Mouse (Mus musculus) neural tube, embryonic 12.5 days (tissue): ENCODE results near the gene Tspan9. TPM values are rescaled to one million over a fixed set of nuclear protein-coding genes. Genes with fewer than 3 reads are reported as not detected.

Experiments used
- ATAC-seq: fragments of 200-750 bp; cut with Nextera tagmentation; 2 replicates; pipeline ENCODE4 v1.8.0; 2017; ENCODE audit warnings: low read depth, mild to moderate bottlenecking, moderate TSS enrichment, moderate library complexity; ENCODE audit not compliant: low FRiP score
- H3K27ac ChIP-seq: fragments of 300-500 bp; sonication (generic); 2 replicates; pipeline ENCODE4 v1.5.1; 2016
- H3K27me3 ChIP-seq: fragments of 300-500 bp; sonication (generic); replicated peaks from 2 replicates; pipeline ENCODE4 v1.6.1; 2016; ENCODE audit warnings: mild to moderate bottlenecking
- H3K36me3 ChIP-seq: fragments of 300-500 bp; sonication (generic); 2 replicates; pipeline ENCODE4 v1.6.1; 2016; ENCODE audit warnings: mild to moderate bottlenecking
- H3K4me1 ChIP-seq: fragments of 300-500 bp; sonication (generic); 2 replicates; pipeline ENCODE4 v1.6.1; 2016
- H3K4me2 ChIP-seq: fragments of 300-500 bp; sonication (generic); replicated peaks from 2 replicates; pipeline ENCODE4 v1.6.1; 2016; ENCODE audit warnings: mild to moderate bottlenecking
- H3K4me3 ChIP-seq: fragments of 300-500 bp; sonication (generic); 2 replicates; pipeline ENCODE4 v1.5.1; 2016
- H3K9ac ChIP-seq: fragments of 300-500 bp; sonication (generic); 2 replicates; pipeline ENCODE4 v1.6.1; 2016; ENCODE audit warnings: mild to moderate bottlenecking
- H3K9me3 ChIP-seq: fragments of 300-500 bp; sonication (generic); 2 replicates; pipeline ENCODE4 v1.6.1; 2016; ENCODE audit warnings: mild to moderate bottlenecking
- WGBS: fragments of 180-500 bp; shearing (Covaris S2); methylation state at CpG from one replicate; pipeline ENCODE4 v1.1.7; 2016; 5-methylcytosine and 5-hydroxymethylcytosine counted together
- polyA plus RNA-seq: library from polyadenylated mRNA; unstranded; fragments of >200 nt; fragmentation: Nextera tagmentation; extraction: Ambion mirVana; gene quantifications from 2 replicates; pipeline ENCODE4 v1.2.1, GENCODE M21; 2016

Tspan9 gene
- polyA plus RNA-seq, 1 experiment from 2014 or later, result 58.4 TPM

GRCm38 (mm10) chr6:127976695-127977094 lies 166.7 kb downstream of the Tspan9 start:
- no peak for ATAC-seq
- H3K4me1 ChIP-seq, result peaks cover 53% of the 10 kb centered on the region

GRCm38 (mm10) chr6:127974000-127974399 lies 169.4 kb downstream of the Tspan9 start:
- no peaks in the 10 kb centered on the region for H3K36me3 ChIP-seq
- no peaks in the 10 kb centered on the region for H3K27me3 ChIP-seq
- no peak overlapping the region for H3K4me3 ChIP-seq
- H3K27ac ChIP-seq, result no peak overlapping the region
- 13% methylated on average over 9 of the region's 9 CpGs for WGBS
- peak overlapping the region; percentile 20; the same call in 1 of the 2 replicates for H3K4me2 ChIP-seq
- peaks cover 31% of the 10 kb centered on the region for H3K4me1 ChIP-seq
- peak; percentile 49 for ATAC-seq
- no peaks in the 10 kb centered on the region for H3K9me3 ChIP-seq
- no peak overlapping the region for H3K9ac ChIP-seq

More at GRCm38 (mm10) chr6:127976695-127977094, 166.7 kb downstream of the Tspan9 start:
- H3K4me2 ChIP-seq, result no peak overlapping the region
- no peaks in the 10 kb centered on the region for H3K27me3 ChIP-seq
- no peak overlapping the region for H3K4me3 ChIP-seq
- no peak overlapping the region for H3K27ac ChIP-seq
- H3K9ac ChIP-seq, result no peak overlapping the region
- H3K36me3 ChIP-seq, result no peaks in the 10 kb centered on the region
- no peaks in the 10 kb centered on the region for H3K9me3 ChIP-seq
- 88% methylated on average over 6 of the region's 6 CpGs for WGBS

DNA sequence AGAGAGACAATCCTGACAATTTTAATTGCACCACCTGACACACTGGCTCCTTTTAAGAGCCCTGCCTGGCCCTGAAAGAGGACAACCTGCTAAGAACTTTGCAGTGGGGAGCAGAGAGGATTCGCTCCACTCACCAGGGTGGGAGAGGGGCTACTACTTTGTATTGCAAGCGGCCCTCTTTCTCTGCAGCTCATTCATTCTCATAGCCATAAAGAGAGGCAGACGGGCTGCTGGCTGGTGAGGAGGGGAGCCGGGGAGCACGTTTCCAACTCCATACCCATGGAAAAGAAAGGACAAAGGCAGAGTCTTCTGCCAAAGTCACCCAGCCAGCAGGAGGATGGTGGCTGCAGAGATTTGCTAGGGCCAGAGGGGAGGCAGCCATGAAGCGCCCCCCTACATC lies 169.8 kb downstream of the Tspan9 start:
- peak; percentile 49 for ATAC-seq
- H3K27ac ChIP-seq, result no peak overlapping the region
- no peaks in the 10 kb centered on the region for H3K9me3 ChIP-seq
- no peaks in the 10 kb centered on the region for H3K36me3 ChIP-seq
- no peak overlapping the region for H3K4me3 ChIP-seq
- H3K4me2 ChIP-seq, result 0 out of 2 replicates have a peak overlapping the region, but pooled peaks have one; percentile 20
- 12% methylated on average over 6 of the region's 6 CpGs for WGBS
- H3K4me1 ChIP-seq, result peaks cover 27% of the 10 kb centered on the region
- H3K9ac ChIP-seq, result no peak overlapping the region
- H3K27me3 ChIP-seq, result no peaks in the 10 kb centered on the region

DNA sequence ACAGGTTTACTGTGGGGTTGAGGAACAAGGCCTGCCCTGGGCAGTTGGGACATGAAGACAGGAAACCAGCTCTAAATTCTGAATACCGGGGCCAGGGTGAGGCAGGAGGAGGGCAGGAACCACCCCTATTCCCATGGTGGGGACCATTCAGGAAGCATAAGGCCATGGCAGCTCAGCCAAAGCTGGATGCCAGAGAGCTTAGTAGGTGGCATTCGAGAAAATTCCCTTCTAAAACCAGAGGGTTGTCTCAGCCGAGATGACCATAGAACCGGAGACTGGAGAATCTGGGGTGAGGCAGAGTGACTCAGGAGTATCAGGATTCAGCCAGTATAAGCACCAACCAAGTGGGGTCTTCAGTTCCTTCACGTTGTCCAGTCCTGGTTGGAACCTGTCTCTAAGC lies 171.5 kb downstream of the Tspan9 start:
- no peak for ATAC-seq
- Histone ChIP-seq H3K9me3 (no peaks in the 10 kb centered on the region), H3K4me2 (no peak overlapping the region), H3K4me1 (peaks cover 27% of the 10 kb centered on the region), H3K36me3 (no peaks in the 10 kb centered on the region), H3K27me3 (no peaks in the 10 kb centered on the region), H3K27ac (no peak overlapping the region), H3K9ac (no peak overlapping the region), H3K4me3 (no peak overlapping the region)
- WGBS, result 93% methylated on average over 5 of the region's 5 CpGs

- 54% methylated on average over 5 of the region's 5 CpGs for WGBS
- no peak for ATAC-seq
- Histone ChIP-seq H3K36me3 (no peaks in the 10 kb centered on the region), H3K4me3 (no peak overlapping the region), H3K4me2 (no peak overlapping the region), H3K27me3 (no peaks in the 10 kb centered on the region), H3K27ac (no peak overlapping the region), H3K9me3 (no peaks in the 10 kb centered on the region), H3K4me1 (peaks cover 32% of the 10 kb centered on the region), H3K9ac (no peak overlapping the region)
Observed at GRCm38 (mm10) chr6:127970848-127971247, 172.5 kb downstream of the Tspan9 start.

- Histone ChIP-seq H3K27me3 (no peaks in the 10 kb centered on the region), H3K4me2 (no peak overlapping the region), H3K9me3 (no peaks in the 10 kb centered on the region), H3K4me1 (peaks cover 32% of the 10 kb centered on the region), H3K36me3 (no peaks in the 10 kb centered on the region), H3K27ac (no peak overlapping the region), H3K9ac (no peak overlapping the region), H3K4me3 (no peak overlapping the region)
- 0 out of 2 replicates have a peak, but pooled peaks have one; percentile 22 for ATAC-seq
- 9% methylated on average over 7 of the region's 7 CpGs for WGBS
Observed at GRCm38 (mm10) chr6:127970120-127970519, 173.3 kb downstream of the Tspan9 start.

GRCm38 (mm10) chr6:127969709-127970108 lies 173.7 kb downstream of the Tspan9 start:
- no peak overlapping the region for H3K27ac ChIP-seq
- peaks cover 28% of the 10 kb centered on the region for H3K4me1 ChIP-seq
- H3K9ac ChIP-seq, result no peak overlapping the region
- WGBS, result 72% methylated on average over 7 of the region's 7 CpGs
- H3K36me3 ChIP-seq, result no peaks in the 10 kb centered on the region
- H3K4me3 ChIP-seq, result no peak overlapping the region
- no peaks in the 10 kb centered on the region for H3K9me3 ChIP-seq
- H3K27me3 ChIP-seq, result no peaks in the 10 kb centered on the region
- no peak for ATAC-seq
- H3K4me2 ChIP-seq, result no peak overlapping the region

- peak; percentile 31; the same call in 1 of the 2 replicates for ATAC-seq
- H3K9ac ChIP-seq, result no peak overlapping the region
- no peaks in the 10 kb centered on the region for H3K27me3 ChIP-seq
- no peak overlapping the region for H3K4me3 ChIP-seq
- peaks cover 8% of the 10 kb centered on the region; the same call in 1 of the 2 replicates for H3K36me3 ChIP-seq
- H3K9me3 ChIP-seq, result no peaks in the 10 kb centered on the region
- WGBS, result 46% methylated on average over 8 of the region's 8 CpGs
- H3K4me1 ChIP-seq, result peaks cover 10% of the 10 kb centered on the region; the same call in 1 of the 2 replicates
- no peak overlapping the region for H3K27ac ChIP-seq
- H3K4me2 ChIP-seq, result no peak overlapping the region
Observed at GRCm38 (mm10) chr6:127965497-127965896, 177.9 kb downstream of the Tspan9 start.

GRCm38 (mm10) chr6:127960203-127960602 lies 183.2 kb downstream of the Tspan9 start:
- ATAC-seq, result no peak
- WGBS, result 93% methylated on average over 1 of the region's 1 CpGs
- Histone ChIP-seq H3K4me1 (no peaks in the 10 kb centered on the region), H3K9me3 (no peaks in the 10 kb centered on the region), H3K9ac (no peak overlapping the region), H3K27ac (no peak overlapping the region), H3K4me3 (no peak overlapping the region), H3K36me3 (peaks cover 8% of the 10 kb centered on the region; the same call in 1 of the 2 replicates), H3K4me2 (no peak overlapping the region), H3K27me3 (no peaks in the 10 kb centered on the region)

GRCm38 (mm10) chr6:127956172-127956571 lies 187.2 kb downstream of the Tspan9 start:
- 87% methylated on average over 5 of the region's 5 CpGs for WGBS
- Histone ChIP-seq H3K27me3 (0 out of 2 replicates have a peak, but pooled peaks cover 3% of the 10 kb centered on the region), H3K4me1 (no peaks in the 10 kb centered on the region), H3K4me2 (no peak overlapping the region), H3K36me3 (no peaks in the 10 kb centered on the region), H3K9ac (no peak overlapping the region), H3K9me3 (no peaks in the 10 kb centered on the region), H3K27ac (no peak overlapping the region), H3K4me3 (no peak overlapping the region)
- ATAC-seq, result no peak

DNA sequence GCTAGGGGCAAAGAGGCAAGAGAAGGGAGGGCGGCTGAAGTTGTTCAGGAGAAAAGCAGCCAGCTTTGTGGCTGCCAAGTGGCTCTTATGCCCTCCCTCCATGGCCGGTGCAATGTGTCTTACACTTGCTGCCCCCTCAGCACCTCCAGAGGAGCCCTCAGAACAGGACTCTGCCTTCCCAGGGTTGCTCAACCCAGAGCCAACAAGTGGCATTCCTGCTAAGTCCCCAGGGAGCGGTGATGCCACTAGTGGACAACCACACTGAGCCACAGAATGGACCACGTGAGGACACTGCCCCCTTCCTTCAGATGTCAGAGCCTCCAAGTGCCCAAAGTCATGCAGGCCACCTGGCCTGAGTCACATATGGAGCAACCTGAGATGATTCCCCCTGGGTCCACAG lies 190.3 kb downstream of the Tspan9 start:
- H3K36me3 ChIP-seq, result no peaks in the 10 kb centered on the region
- H3K4me1 ChIP-seq, result no peaks in the 10 kb centered on the region
- H3K4me3 ChIP-seq, result no peak overlapping the region
- no peaks in the 10 kb centered on the region for H3K9me3 ChIP-seq
- no peak overlapping the region for H3K4me2 ChIP-seq
- 0 out of 2 replicates have a peak, but pooled peaks cover 3% of the 10 kb centered on the region for H3K27me3 ChIP-seq
- 86% methylated on average over 4 of the region's 4 CpGs for whole genome bisulfite sequencing
- no peak overlapping the region for H3K27ac ChIP-seq
- ATAC-seq, result no peak
- H3K9ac ChIP-seq, result no peak overlapping the region

DNA sequence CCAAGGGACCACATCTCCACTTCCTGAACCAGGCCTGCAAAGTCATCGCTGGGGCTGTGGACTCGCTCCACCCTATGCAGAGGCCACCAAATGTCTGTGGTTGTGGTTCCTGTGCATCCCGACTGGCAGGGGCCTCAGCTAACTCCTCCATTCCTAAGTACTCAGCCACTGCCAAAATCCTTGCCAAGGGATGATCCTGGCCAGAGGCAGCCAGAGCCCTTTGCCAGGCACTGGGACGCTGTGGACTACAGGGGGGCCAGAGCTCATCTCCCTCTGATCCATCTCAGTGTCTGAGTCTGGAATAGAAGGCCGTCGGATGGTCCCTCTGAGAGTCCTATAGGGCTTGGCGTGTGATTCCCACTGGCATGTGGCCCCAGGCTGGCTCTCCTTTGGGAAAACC lies 193.5 kb downstream of the Tspan9 start:
- Histone ChIP-seq H3K4me2 (no peak overlapping the region), H3K9me3 (no peaks in the 10 kb centered on the region), H3K4me1 (no peaks in the 10 kb centered on the region), H3K9ac (no peak overlapping the region), H3K27me3 (0 out of 2 replicates have a peak, but pooled peaks cover 3% of the 10 kb centered on the region), H3K36me3 (no peaks in the 10 kb centered on the region), H3K27ac (no peak overlapping the region), H3K4me3 (no peak overlapping the region)
- 90% methylated on average over 7 of the region's 7 CpGs for WGBS
- no peak for ATAC-seq

GRCm38 (mm10) chr6:127948656-127949055 lies 194.7 kb downstream of the Tspan9 start:
- no peaks in the 10 kb centered on the region for H3K9me3 ChIP-seq
- H3K4me3 ChIP-seq, result no peak overlapping the region
- H3K27ac ChIP-seq, result no peak overlapping the region
- no peak overlapping the region for H3K9ac ChIP-seq
- H3K36me3 ChIP-seq, result no peaks in the 10 kb centered on the region
- no peak for ATAC-seq
- 84% methylated on average over 9 of the region's 9 CpGs for WGBS
- H3K4me1 ChIP-seq, result no peaks in the 10 kb centered on the region
- H3K27me3 ChIP-seq, result 0 out of 2 replicates have a peak, but pooled peaks cover 3% of the 10 kb centered on the region
- no peak overlapping the region for H3K4me2 ChIP-seq
